ENCODE assay signal across 22 mouse cellular contexts in the genomic region with DNA sequence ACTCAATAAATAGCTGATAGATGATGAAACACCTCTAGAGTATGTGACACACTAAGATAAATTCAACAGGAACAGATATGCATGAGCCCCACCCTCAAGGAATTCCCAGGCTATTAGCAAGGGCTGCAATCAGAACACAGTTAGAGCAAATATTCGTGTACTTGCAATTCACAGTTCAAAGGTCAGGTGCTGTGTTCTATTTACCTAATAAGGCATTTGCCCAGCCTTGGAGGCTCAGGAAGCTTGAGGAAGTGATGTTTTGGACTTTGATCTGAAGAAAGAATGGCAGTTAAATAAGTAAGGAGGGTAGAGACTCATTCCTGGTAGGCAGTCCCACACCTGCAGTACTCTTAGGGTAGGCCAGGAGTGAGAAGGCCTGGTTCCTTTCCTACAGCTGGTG.
DNase-seq lines count a peak whose midpoint lies in the region; ATAC-seq and TF ChIP-seq lines count a peak whose summit lies in the region.
"Had no signal": no experiment of that assay in that cellular context is flagged by ENCODE, and none has a peak within 500 bp of the region (broad histone marks: within the 10 kb centered on the region; RNA-seq: fewer than 3 reads in every experiment).

No protein-coding gene starts in this region.

- H3K27ac ChIP-seq in kidney, adult 2 months (ENCODE audit: insufficient read depth, low read depth, low read length) = no peak overlapping the region
- no peak overlapping the region for H3K27ac ChIP-seq in stomach, embryonic 14.5 days (ENCODE audit: low read length)
- H3K27ac ChIP-seq: forebrain, embryonic 12.5 days; heart, embryonic 15.5 days; hindbrain, embryonic 13.5 days; limb, embryonic 13.5 days; midbrain, embryonic 13.5 days had no signal

- TF ChIP-seq CTCF in kidney, adult 2 months (conservative IDR thresholded peaks at IDR 0.05; ENCODE audit: insufficient read depth, insufficient read length, low read depth, low read length) = no peak

- peaks cover 4% of the 10 kb centered on the region; the same call in 1 of the 2 replicates for H3K4me1 ChIP-seq in kidney, adult 2 months (ENCODE audit: control insufficient read depth, insufficient read depth, low read length)
- no peaks in the 10 kb centered on the region for H3K4me1 ChIP-seq in stomach, embryonic 14.5 days (ENCODE audit: control insufficient read depth, insufficient read depth, low read length)
- H3K4me1 ChIP-seq: forebrain, embryonic 12.5 days; heart, embryonic 15.5 days; hindbrain, embryonic 13.5 days; midbrain, embryonic 13.5 days had no signal

- no peak overlapping the region for H3K4me2 ChIP-seq in stomach, embryonic 14.5 days (replicated peaks; ENCODE audit: low read depth, low read length)
- H3K4me2 ChIP-seq: forebrain, embryonic 12.5 days; heart, embryonic 15.5 days; hindbrain, embryonic 13.5 days; limb, embryonic 13.5 days; midbrain, embryonic 13.5 days had no signal

- no peak for TF ChIP-seq POLR2A in kidney, adult 2 months (IDR thresholded peaks at IDR 0.05; ENCODE audit: low read depth, low read length)

- 4% methylated on average over 1 of the region's 1 CpGs for WGBS in kidney, adult 2 months
- WGBS in stomach, embryonic 14.5 days = 31% methylated on average over 1 of the region's 1 CpGs

- H3K9ac ChIP-seq in stomach, embryonic 14.5 days (replicated peaks; ENCODE audit: low read depth, low read length) = no peak overlapping the region
- H3K9ac ChIP-seq: forebrain, embryonic 12.5 days; heart, embryonic 15.5 days; hindbrain, embryonic 13.5 days; limb, embryonic 13.5 days; midbrain, embryonic 13.5 days had no signal

- peak; percentile 61; the same call in 1 of the 2 replicates for ATAC-seq in stomach, embryonic 14.5 days (ENCODE audit: insufficient number of reproducible peaks, insufficient read depth, low FRiP score, low read depth)
- ATAC-seq: midbrain, embryonic 13.5 days had no signal

- DNase-seq in kidney, adult 2 months = peak; percentile 61
- DNase-seq in kidney, adult 18-20 months = no peak
- DNase-seq in lung, postnatal 25 days (ENCODE audit: low spot score) = peak; percentile 14
- DNase-seq in lung, postnatal 36 days = no peak
- no peak for DNase-seq in MN1 (ENCODE audit: low spot score)
- no peak for DNase-seq in retina, embryonic 14.5 days (ENCODE audit: low spot score)
- DNase-seq: adrenal gland, adult 8-10 months; cerebellum, adult 11-12 months; cerebellum, postnatal 14 days; gastrocnemius, postnatal 36 days; heart, postnatal 36 days; lung, adult 18-20 months; lung, postnatal 10 days; right cerebral cortex, postnatal 14 days had no signal

- H3K27me3 ChIP-seq in kidney, adult 2 months (replicated peaks; ENCODE audit: control insufficient read depth, insufficient read depth, low read length) = no peaks in the 10 kb centered on the region
- H3K27me3 ChIP-seq in stomach, embryonic 14.5 days (ENCODE audit: control insufficient read depth, insufficient read depth, low read length) = no peaks in the 10 kb centered on the region
- H3K27me3 ChIP-seq: CH12.LX; forebrain, embryonic 12.5 days; heart, embryonic 15.5 days; hindbrain, embryonic 13.5 days; limb, embryonic 13.5 days; midbrain, embryonic 13.5 days had no signal

- no peaks in the 10 kb centered on the region for H3K9me3 ChIP-seq in stomach, embryonic 14.5 days (ENCODE audit: control insufficient read depth, low read depth, low read length)
- H3K9me3 ChIP-seq: forebrain, embryonic 12.5 days; G1E; heart, embryonic 15.5 days; hindbrain, embryonic 13.5 days; limb, embryonic 13.5 days; midbrain, embryonic 13.5 days had no signal

- H3K4me3 ChIP-seq in kidney, adult 2 months (ENCODE audit: insufficient read depth, low read depth, low read length) = no peak overlapping the region
- H3K4me3 ChIP-seq in stomach, embryonic 14.5 days (ENCODE audit: low read depth, low read length) = no peak overlapping the region
- H3K4me3 ChIP-seq: forebrain, embryonic 12.5 days; heart, embryonic 15.5 days; hindbrain, embryonic 13.5 days; limb, embryonic 13.5 days; midbrain, embryonic 13.5 days had no signal

- H3K36me3 ChIP-seq in kidney, adult 2 months (ENCODE audit: control insufficient read depth, insufficient read depth, low read length) = no peaks in the 10 kb centered on the region
- H3K36me3 ChIP-seq in stomach, embryonic 14.5 days (ENCODE audit: control insufficient read depth, insufficient read depth, low read length) = no peaks in the 10 kb centered on the region
- H3K36me3 ChIP-seq: forebrain, embryonic 12.5 days; G1E; heart, embryonic 15.5 days; hindbrain, embryonic 13.5 days; limb, embryonic 13.5 days; midbrain, embryonic 13.5 days had no signal

Comparison
In these comparisons a context has a peak if more than half of its experiments do, and no peak if none do; other contexts are left out.
1. DNase-seq: peak in kidney, adult 2 months (single experiment) and lung, postnatal 25 days (single experiment); none in kidney, adult 18-20 months (single experiment), lung, postnatal 36 days (single experiment), MN1 (single experiment) and retina, embryonic 14.5 days (single experiment).